20 mouse cellular contexts compared by ENCODE assay signal in genomic region chr4:129151276-129151811, GRCm38 (mm10). TPM values are rescaled to one million over a fixed set of nuclear protein-coding genes. Genes with fewer than 3 reads are reported as not detected.
DNase-seq lines count a peak whose midpoint lies in the region; ATAC-seq and TF ChIP-seq lines count a peak whose summit lies in the region.
"Had no signal": no experiment of that assay in that cellular context is flagged by ENCODE, and none has a peak within 500 bp of the region (broad histone marks: within the 10 kb centered on the region; RNA-seq: fewer than 3 reads in every experiment).

No protein-coding gene starts in this region.

- H3K4me1 ChIP-seq in heart, embryonic 10.5 days, result peaks cover 7% of the 10 kb centered on the region; the same call in 1 of the 2 replicates
- H3K4me1 ChIP-seq in heart, embryonic 11.5 days (ENCODE audit: control insufficient read depth, insufficient read depth, low read length), result 0 out of 2 replicates have a peak, but pooled peaks cover 5% of the 10 kb centered on the region
- H3K4me1 ChIP-seq in stomach, embryonic 16.5 days (ENCODE audit: control insufficient read depth, insufficient read depth, low read length), result peaks cover 3% of the 10 kb centered on the region; the same call in 1 of the 2 replicates
- no peaks in the 10 kb centered on the region for H3K4me1 ChIP-seq in stomach, postnatal 0 days (replicated peaks; ENCODE audit: control insufficient read depth, insufficient read depth)
- H3K4me1 ChIP-seq in cerebellum, adult 2 months (ENCODE audit: control insufficient read depth, insufficient read depth, low read length), result peaks cover 3% of the 10 kb centered on the region; the same call in 1 of the 2 replicates
- H3K4me1 ChIP-seq: embryonic facial prominence, embryonic 10.5 days; liver, embryonic 15.5 days had no signal

- H3K36me3 ChIP-seq in heart, embryonic 10.5 days, result peaks cover 75% of the 10 kb centered on the region
- peaks cover 24% of the 10 kb centered on the region for H3K36me3 ChIP-seq in heart, embryonic 11.5 days (ENCODE audit: control insufficient read depth, insufficient read depth, low read length)
- H3K36me3 ChIP-seq in stomach, embryonic 16.5 days (ENCODE audit: control insufficient read depth, insufficient read depth, low read length), result 0 out of 2 replicates have a peak, but pooled peaks cover 6% of the 10 kb centered on the region
- peaks cover 3% of the 10 kb centered on the region; the same call in 1 of the 2 replicates for H3K36me3 ChIP-seq in stomach, postnatal 0 days (ENCODE audit: control insufficient read depth, insufficient read depth, low read length)

- no peak overlapping the region for H3K9ac ChIP-seq in heart, embryonic 11.5 days (ENCODE audit: low read depth, low read length)
- no peak overlapping the region for H3K9ac ChIP-seq in stomach, embryonic 16.5 days (ENCODE audit: low read length)
- no peak overlapping the region for H3K9ac ChIP-seq in stomach, postnatal 0 days (ENCODE audit: low read length)
- H3K9ac ChIP-seq: forebrain, embryonic 13.5 days; heart, embryonic 12.5 days; limb, embryonic 13.5 days; liver, embryonic 15.5 days had no signal

- no peaks in the 10 kb centered on the region for H3K9me3 ChIP-seq in heart, embryonic 10.5 days
- no peaks in the 10 kb centered on the region for H3K9me3 ChIP-seq in heart, embryonic 11.5 days (replicated peaks; ENCODE audit: control insufficient read depth, low read length)
- no peaks in the 10 kb centered on the region for H3K9me3 ChIP-seq in stomach, embryonic 16.5 days (replicated peaks; ENCODE audit: control insufficient read depth, low read length)
- no peaks in the 10 kb centered on the region for H3K9me3 ChIP-seq in stomach, postnatal 0 days (ENCODE audit: control insufficient read depth, low read length)
- H3K9me3 ChIP-seq: embryonic facial prominence, embryonic 10.5 days; forebrain, embryonic 13.5 days; heart, embryonic 12.5 days; limb, embryonic 13.5 days; liver, embryonic 15.5 days had no signal

- H3K4me2 ChIP-seq in heart, embryonic 11.5 days, result no peak overlapping the region
- H3K4me2 ChIP-seq in stomach, embryonic 16.5 days (ENCODE audit: low read depth, low read length), result no peak overlapping the region
- H3K4me2 ChIP-seq in stomach, postnatal 0 days (replicated peaks; ENCODE audit: low read depth), result no peak overlapping the region
- H3K4me2 ChIP-seq: forebrain, embryonic 13.5 days; heart, embryonic 12.5 days; limb, embryonic 13.5 days; liver, embryonic 15.5 days had no signal

- H3K27me3 ChIP-seq in heart, embryonic 10.5 days (ENCODE audit: insufficient read depth, poor library complexity, severe bottlenecking), result no peaks in the 10 kb centered on the region
- H3K27me3 ChIP-seq in heart, embryonic 11.5 days (ENCODE audit: control insufficient read depth, insufficient read depth, low read length), result no peaks in the 10 kb centered on the region
- no peaks in the 10 kb centered on the region for H3K27me3 ChIP-seq in stomach, embryonic 16.5 days (ENCODE audit: control insufficient read depth, insufficient read depth, low read length)
- no peaks in the 10 kb centered on the region for H3K27me3 ChIP-seq in stomach, postnatal 0 days (ENCODE audit: control insufficient read depth, insufficient read depth, low read length)
- H3K27me3 ChIP-seq in cerebellum, adult 2 months (ENCODE audit: control insufficient read depth, insufficient read depth, low read length), result no peaks in the 10 kb centered on the region
- H3K27me3 ChIP-seq: forebrain, embryonic 13.5 days; heart, embryonic 12.5 days; limb, embryonic 13.5 days; liver, embryonic 15.5 days had no signal

- peak; percentile 42 for DNase-seq in heart, embryonic 10.5 days (ENCODE audit: low spot score)
- no peak for DNase-seq in stomach, postnatal 0 days (ENCODE audit: low spot score)
- DNase-seq in large intestine, adult 2 months (ENCODE audit: low read depth, low spot score), result peak; percentile 55
- DNase-seq in cerebellum, adult 2 months, result no peak
- DNase-seq in liver, result no peak
- no peak for DNase-seq in cerebellum, adult 9-11 months
- DNase-seq: adrenal gland, adult 2 months; cerebellum, adult 11 months; gastrocnemius, postnatal 25 days; heart, postnatal 36 days; midbrain, embryonic 14.5 days; thymus, adult 2 months had no signal

- no peak overlapping the region for H3K27ac ChIP-seq in heart, embryonic 10.5 days
- no peak overlapping the region for H3K27ac ChIP-seq in heart, embryonic 11.5 days (ENCODE audit: low read depth, low read length)
- no peak overlapping the region for H3K27ac ChIP-seq in stomach, embryonic 16.5 days (ENCODE audit: low read length)
- H3K27ac ChIP-seq in stomach, postnatal 0 days (replicated peaks), result no peak overlapping the region
- H3K27ac ChIP-seq in cerebellum, adult 2 months (ENCODE audit: insufficient read depth, low read length), result no peak overlapping the region
- H3K27ac ChIP-seq: embryonic facial prominence, embryonic 10.5 days; forebrain, embryonic 13.5 days; limb, embryonic 13.5 days; liver, embryonic 15.5 days had no signal

- H3K4me3 ChIP-seq in heart, embryonic 10.5 days, result no peak overlapping the region
- H3K4me3 ChIP-seq in heart, embryonic 11.5 days (ENCODE audit: low read depth, low read length), result no peak overlapping the region
- no peak overlapping the region for H3K4me3 ChIP-seq in stomach, embryonic 16.5 days (replicated peaks; ENCODE audit: low read length)
- H3K4me3 ChIP-seq in stomach, postnatal 0 days (ENCODE audit: low read depth, low read length), result no peak overlapping the region
- no peak overlapping the region for H3K4me3 ChIP-seq in cerebellum, adult 2 months (replicated peaks; ENCODE audit: insufficient read depth, low read depth, low read length)
- H3K4me3 ChIP-seq: embryonic facial prominence, embryonic 10.5 days; forebrain, embryonic 13.5 days; heart, embryonic 12.5 days; limb, embryonic 13.5 days; liver, embryonic 15.5 days had no signal

- TF ChIP-seq CTCF in stomach, postnatal 0 days (IDR thresholded peaks at IDR 0.05; ENCODE audit: low read depth), result no peak
- no peak for TF ChIP-seq CTCF in cerebellum, adult 2 months (IDR thresholded peaks at IDR 0.05; ENCODE audit: borderline replicate concordance, insufficient read depth, low read depth, low read length)

- no peak for ATAC-seq in heart, embryonic 11.5 days (replicated peaks; ENCODE audit: insufficient number of reproducible peaks, low FRiP score, low TSS enrichment)
- peak; percentile 37; the same call in 1 of the 2 replicates for ATAC-seq in stomach, embryonic 16.5 days (ENCODE audit: insufficient read depth, low FRiP score)
- ATAC-seq in stomach, postnatal 0 days (ENCODE audit: low FRiP score, low TSS enrichment), result no peak
- ATAC-seq: forebrain, embryonic 13.5 days; lung, postnatal 0 days had no signal

- TF ChIP-seq EP300 in stomach, postnatal 0 days (optimal IDR thresholded peaks at IDR 0.05), result no peak

- TF ChIP-seq POLR2A in cerebellum, adult 2 months (IDR thresholded peaks at IDR 0.05; ENCODE audit: borderline replicate concordance, insufficient read depth, low read length), result no peak

- 92% methylated on average over 4 of the region's 4 CpGs for WGBS in heart, embryonic 10.5 days
- WGBS in heart, embryonic 11.5 days (ENCODE audit: insufficient replicate concordance), result 92% methylated on average over 4 of the region's 4 CpGs
- WGBS in stomach, embryonic 16.5 days, result 54% methylated on average over 4 of the region's 4 CpGs
- WGBS in stomach, postnatal 0 days, result 60% methylated on average over 4 of the region's 4 CpGs
- 33% methylated on average over 4 of the region's 4 CpGs for WGBS in large intestine, adult 2 months
- WGBS in cerebellum, adult 2 months, result 96% methylated on average over 4 of the region's 4 CpGs

RNA-seq across cellular contexts. Expression of gene Fndc5, which starts 14.5 kb away (rescaled TPM):
- polyA plus RNA-seq in heart, embryonic 10.5 days (2016; fragmentation: Nextera tagmentation; extraction: Ambion mirVana), result 3.3 and 3.9 TPM in 2 replicates
- polyA plus RNA-seq in heart, embryonic 11.5 days (2014; fragmentation: Nextera tagmentation; extraction: Ambion mirVana), result 5.3 and 5.4 TPM in 2 replicates
- polyA plus RNA-seq in stomach, embryonic 16.5 days (2015; fragmentation: Nextera tagmentation; extraction: Ambion mirVana), result 1.3 and 2.6 TPM in 2 replicates
- polyA plus RNA-seq in stomach, postnatal 0 days (2015; fragmentation: Nextera tagmentation; extraction: Ambion mirVana), result 2.0 and 2.4 TPM in 2 replicates
- 0.53 and 0.74 TPM in 2 replicates for polyA plus RNA-seq in large intestine, adult 2 months (2012; rRNA removed)
- 192 TPM in 2 replicates for polyA plus RNA-seq in cerebellum, adult 2 months (2012; rRNA removed)

RNA-seq across cellular contexts. Expression of gene Hpca, which starts 29.5 kb away (rescaled TPM):
- polyA plus RNA-seq in heart, embryonic 10.5 days (2016; fragmentation: Nextera tagmentation; extraction: Ambion mirVana), result 1.4 TPM in 1 of 2 replicates, not detected in the other
- polyA plus RNA-seq in heart, embryonic 11.5 days (2014; fragmentation: Nextera tagmentation; extraction: Ambion mirVana), result 1.7 and 2.3 TPM in 2 replicates
- polyA plus RNA-seq in stomach, embryonic 16.5 days (2015; fragmentation: Nextera tagmentation; extraction: Ambion mirVana), result 1.8 and 2.0 TPM in 2 replicates
- 0.91 and 0.99 TPM in 2 replicates for polyA plus RNA-seq in stomach, postnatal 0 days (2015; fragmentation: Nextera tagmentation; extraction: Ambion mirVana)
- polyA plus RNA-seq in large intestine, adult 2 months (2012; rRNA removed), result 0.92 and 1.7 TPM in 2 replicates
- 148 and 176 TPM in 2 replicates for polyA plus RNA-seq in cerebellum, adult 2 months (2012; rRNA removed)

RNA-seq across cellular contexts. Expression of gene S100pbp, which starts 38.2 kb away (rescaled TPM):
- 19.9 and 20.1 TPM in 2 replicates for polyA plus RNA-seq in heart, embryonic 10.5 days (2016; fragmentation: Nextera tagmentation; extraction: Ambion mirVana)
- 18.6 and 18.7 TPM in 2 replicates for polyA plus RNA-seq in heart, embryonic 11.5 days (2014; fragmentation: Nextera tagmentation; extraction: Ambion mirVana)
- polyA plus RNA-seq in stomach, embryonic 16.5 days (2015; fragmentation: Nextera tagmentation; extraction: Ambion mirVana), result 13.0 and 13.1 TPM in 2 replicates
- 3.7 and 4.5 TPM in 2 replicates for polyA plus RNA-seq in stomach, postnatal 0 days (2015; fragmentation: Nextera tagmentation; extraction: Ambion mirVana)
- polyA plus RNA-seq in large intestine, adult 2 months (2012; rRNA removed), result 4.8 and 8.2 TPM in 2 replicates
- 28.5 and 31.3 TPM in 2 replicates for polyA plus RNA-seq in cerebellum, adult 2 months (2012; rRNA removed)

RNA-seq across cellular contexts. Expression of gene Yars, which starts 38.2 kb away (rescaled TPM):
- polyA plus RNA-seq in heart, embryonic 10.5 days (2016; fragmentation: Nextera tagmentation; extraction: Ambion mirVana), result 75.8 and 84.8 TPM in 2 replicates
- 54.9 and 55.4 TPM in 2 replicates for polyA plus RNA-seq in heart, embryonic 11.5 days (2014; fragmentation: Nextera tagmentation; extraction: Ambion mirVana)
- 72.9 and 80.0 TPM in 2 replicates for polyA plus RNA-seq in stomach, embryonic 16.5 days (2015; fragmentation: Nextera tagmentation; extraction: Ambion mirVana)
- 41.3 and 44.2 TPM in 2 replicates for polyA plus RNA-seq in stomach, postnatal 0 days (2015; fragmentation: Nextera tagmentation; extraction: Ambion mirVana)
- 15.6 and 18.4 TPM in 2 replicates for polyA plus RNA-seq in large intestine, adult 2 months (2012; rRNA removed)
- 104 and 107 TPM in 2 replicates for polyA plus RNA-seq in cerebellum, adult 2 months (2012; rRNA removed)

RNA-seq across cellular contexts. Expression of gene Tmem54, which starts 46.0 kb away (rescaled TPM):
- polyA plus RNA-seq in heart, embryonic 10.5 days (2016; fragmentation: Nextera tagmentation; extraction: Ambion mirVana), result 1.1 and 5.6 TPM in 2 replicates
- 0.30 and 0.66 TPM in 2 replicates for polyA plus RNA-seq in heart, embryonic 11.5 days (2014; fragmentation: Nextera tagmentation; extraction: Ambion mirVana)
- polyA plus RNA-seq in stomach, embryonic 16.5 days (2015; fragmentation: Nextera tagmentation; extraction: Ambion mirVana), result 44.2 and 53.2 TPM in 2 replicates
- 106 and 115 TPM in 2 replicates for polyA plus RNA-seq in stomach, postnatal 0 days (2015; fragmentation: Nextera tagmentation; extraction: Ambion mirVana)
- 753 and 829 TPM in 2 replicates for polyA plus RNA-seq in large intestine, adult 2 months (2012; rRNA removed)
- 0.16 TPM in 2 replicates for polyA plus RNA-seq in cerebellum, adult 2 months (2012; rRNA removed)
- polyA plus RNA-seq: adrenal gland, adult 2 months; forebrain, embryonic 13.5 days; midbrain, embryonic 14.5 days had no signal

Comparison
In these comparisons a context has a peak if more than half of its experiments do, and no peak if none do; other contexts are left out.
1. DNase-seq: peak in heart, embryonic 10.5 days (single experiment) and large intestine, adult 2 months (single experiment); none in stomach, postnatal 0 days (single experiment), cerebellum, adult 2 months (0 of 2), liver (single experiment) and cerebellum, adult 9-11 months (single experiment).
2. RNA of gene Fndc5, which starts 14.5 kb away (polyA plus RNA-seq): 192 TPM in cerebellum, adult 2 months; 5.3 to 5.4 TPM in heart, embryonic 11.5 days, 3.3 to 3.9 TPM in heart, embryonic 10.5 days, 1.3 to 2.6 TPM in stomach, embryonic 16.5 days, 2.0 to 2.4 TPM in stomach, postnatal 0 days and 0.53 to 0.74 TPM in large intestine, adult 2 months; every median in the first group is over 10 times any median in the second.
3. RNA of gene Hpca, which starts 29.5 kb away (polyA plus RNA-seq): 148 to 176 TPM in cerebellum, adult 2 months; 1.7 to 2.3 TPM in heart, embryonic 11.5 days, 1.8 to 2.0 TPM in stomach, embryonic 16.5 days, 1.4 TPM in heart, embryonic 10.5 days, 0.91 to 0.99 TPM in stomach, postnatal 0 days and 0.92 to 1.7 TPM in large intestine, adult 2 months; every median in the first group is over 10 times any median in the second.